Mouse (Mus musculus) heart, postnatal 4 days (tissue): ENCODE data around the gene Eml3. TPM values are rescaled to one million over a fixed set of nuclear protein-coding genes. Genes with fewer than 3 reads are reported as not detected.
A peak's percentile ranks its signal among the peaks of the same experiment; 100 is the strongest.

ENCODE experiments used
- DNase-seq: peaks from one replicate; pipeline ENCODE4 v3.0.0; 2021
- total RNA-seq, 2 experiments: library from RNA; stranded (reverse); gene quantifications; 2 replicates each; pipeline ENCODE4 v1.2.3; 2021

Gene Eml3
- total RNA-seq, 2 experiments from 2014 or later: 15.4 to 16.6 TPM

DNA sequence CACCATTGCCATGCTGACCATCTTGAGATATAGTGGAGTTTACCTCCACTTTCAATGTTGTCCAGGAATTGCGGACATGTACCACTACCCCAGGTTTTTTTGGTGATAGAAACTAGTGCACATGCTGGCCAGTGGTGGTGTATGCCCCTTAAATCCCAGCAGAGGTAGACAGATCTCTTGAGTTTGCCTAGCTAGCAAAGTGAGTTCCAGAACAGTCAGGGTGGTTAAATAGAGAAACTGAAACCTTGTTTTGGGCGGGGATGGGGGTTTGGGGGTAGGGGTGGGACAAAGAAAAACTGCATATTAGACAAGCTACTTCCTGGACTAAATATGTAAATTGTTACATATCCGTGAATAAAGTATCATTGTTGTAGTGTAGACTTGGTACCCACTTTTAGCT is 10.4 kb upstream of the Eml3 start:
- DNase-seq: no peak

DNA sequence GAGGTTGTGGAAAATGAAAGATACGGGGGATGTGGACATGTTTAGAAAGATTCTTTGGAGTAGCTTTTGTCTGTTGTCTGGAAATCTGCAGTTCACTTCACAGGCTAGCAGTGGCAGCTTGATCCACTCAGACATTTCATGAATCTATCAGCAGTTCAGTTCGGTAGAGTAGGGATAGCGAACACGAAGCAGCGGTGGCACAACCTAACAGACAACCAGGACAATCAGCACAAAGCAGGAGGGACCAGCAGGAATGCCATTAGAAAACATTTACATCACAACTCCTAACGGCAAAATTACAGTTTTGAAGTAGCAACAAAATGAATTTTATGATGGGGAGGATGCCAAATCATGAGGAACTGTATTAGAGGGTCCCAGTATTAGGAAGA is 9.7 kb upstream of the Eml3 start:
- DNase-seq: no peak

DNA sequence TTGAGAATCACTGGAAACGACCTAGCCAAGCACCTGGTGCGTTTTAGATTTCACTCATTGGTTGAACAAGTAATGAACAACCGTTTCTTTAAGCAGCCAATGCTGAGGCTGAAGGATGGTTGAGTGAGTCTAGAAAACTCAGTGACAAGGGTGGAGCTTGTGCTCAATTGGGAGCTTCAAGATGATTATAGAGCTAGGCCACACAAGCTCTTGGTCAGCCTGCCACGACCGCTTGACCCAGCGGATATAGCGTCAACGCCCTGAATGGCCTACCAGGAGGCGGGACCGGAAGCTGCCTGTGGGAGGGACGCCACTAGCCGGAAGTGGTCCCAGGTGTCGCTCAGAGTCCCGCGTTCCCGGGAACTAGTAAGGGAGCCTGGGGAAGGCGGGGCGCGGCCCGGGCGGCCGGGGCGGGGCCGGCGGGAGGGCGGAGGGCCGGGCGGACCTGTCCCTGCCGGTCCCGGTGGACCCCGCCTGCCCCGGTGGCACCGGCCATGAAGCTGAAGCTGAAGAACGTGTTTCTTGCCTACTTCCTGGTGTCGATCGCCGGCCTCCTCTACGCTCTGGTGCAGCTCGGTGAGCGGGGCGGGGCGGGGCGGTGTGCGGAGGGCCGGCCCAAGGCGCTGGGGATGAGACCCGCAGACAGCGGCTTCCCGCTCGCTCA is 9.1 kb upstream of the Eml3 start, which contains the start of gene B3gat3:
Gene B3gat3 (plus strand): TSS at position 302 of the 664 bp plus-strand sequence.
- peak; percentile 97 for DNase-seq

DNA sequence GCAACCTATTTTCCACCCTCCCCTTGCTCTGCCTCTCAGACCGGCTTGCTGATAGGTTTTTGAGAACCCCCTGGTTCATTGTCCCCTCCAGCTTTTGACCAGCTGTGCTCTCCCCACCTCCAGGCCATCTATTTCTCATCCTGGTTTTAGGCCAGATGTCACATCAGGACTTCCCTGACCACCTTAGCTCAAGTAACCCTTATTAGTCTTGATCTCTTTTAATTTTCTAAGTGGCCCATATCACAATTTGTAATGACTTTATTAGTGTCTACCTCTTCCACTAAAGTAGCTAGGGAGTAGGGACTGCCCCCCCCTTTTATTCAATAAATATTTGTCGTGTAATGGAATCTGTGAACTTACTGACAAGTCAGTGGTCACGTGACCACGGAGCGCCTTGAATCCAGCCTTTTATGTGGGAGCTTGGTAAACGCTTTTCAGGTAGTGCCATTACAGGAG is 8.5 kb upstream of the Eml3 start:
- no peak for DNase-seq

DNA sequence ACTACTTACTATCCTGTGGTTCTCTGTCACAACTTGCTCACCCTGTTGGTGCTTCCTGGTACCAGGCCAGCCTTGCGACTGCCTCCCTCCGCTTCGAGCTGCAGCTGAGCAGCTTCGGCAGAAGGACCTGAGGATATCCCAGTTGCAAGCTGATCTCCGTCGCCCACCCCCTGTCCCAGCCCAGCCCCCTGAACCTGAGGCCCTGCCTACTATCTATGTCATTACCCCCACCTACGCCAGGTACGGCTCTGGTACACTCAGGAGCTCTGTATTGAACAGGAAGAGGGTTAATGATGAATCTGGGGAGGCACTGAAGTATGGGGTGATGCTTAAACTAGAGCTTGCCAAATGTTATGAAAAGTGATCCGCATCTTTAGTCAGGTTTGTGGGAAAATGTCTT is 7.6 kb upstream of the Eml3 start:
- DNase-seq: no peak

DNA sequence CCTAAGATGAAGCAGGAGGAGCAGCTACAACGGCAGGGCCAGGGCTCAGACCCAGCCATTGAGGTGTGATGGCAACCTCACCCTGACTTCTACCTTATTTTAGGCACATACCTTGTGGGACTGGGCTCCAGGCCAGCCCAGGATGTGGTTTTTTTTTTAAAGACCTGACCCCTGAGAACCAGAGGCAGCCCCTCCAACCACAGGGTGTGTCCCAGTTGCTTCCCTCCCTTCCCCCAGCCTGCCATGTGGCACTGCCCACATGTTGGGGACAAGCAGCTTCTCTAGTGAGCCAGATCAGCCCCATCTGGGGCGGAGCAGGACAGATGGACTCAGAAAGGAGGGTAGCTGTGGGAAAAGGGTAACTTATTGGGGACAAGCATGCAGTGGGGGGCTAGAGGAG is 2.6 kb upstream of the Eml3 start:
- DNase-seq: no peak

DNA sequence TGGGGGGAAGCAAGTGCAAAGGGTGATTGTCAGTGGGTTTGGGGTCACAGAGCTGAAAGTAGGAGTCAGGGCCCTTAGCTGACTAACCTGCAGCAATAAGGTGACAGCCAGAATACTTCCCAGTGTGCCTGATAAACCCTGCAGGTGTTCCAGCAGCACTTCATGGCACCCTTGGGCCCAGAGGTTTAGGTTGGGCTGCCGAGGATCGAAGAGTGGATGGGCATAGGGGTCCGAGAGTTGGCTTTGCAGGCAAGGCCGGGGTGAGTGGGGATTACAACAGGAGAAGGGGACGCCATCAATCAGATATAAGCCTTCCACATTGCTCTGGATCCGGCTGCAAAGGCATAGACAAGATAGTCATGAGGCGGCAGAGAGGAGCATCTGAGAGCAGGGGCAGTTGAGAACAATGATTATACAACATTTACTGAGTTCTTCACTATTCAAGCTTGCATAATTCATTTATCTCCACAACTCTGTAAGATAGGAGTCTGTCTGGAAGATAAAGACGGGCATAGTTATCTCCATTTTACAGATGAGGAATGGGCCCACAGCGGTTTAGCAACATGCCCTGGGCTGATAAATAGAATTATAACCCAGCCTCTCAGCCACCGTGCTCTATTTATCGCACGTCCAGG is 1.3 kb upstream of the Eml3 start:
- no peak for DNase-seq

DNA sequence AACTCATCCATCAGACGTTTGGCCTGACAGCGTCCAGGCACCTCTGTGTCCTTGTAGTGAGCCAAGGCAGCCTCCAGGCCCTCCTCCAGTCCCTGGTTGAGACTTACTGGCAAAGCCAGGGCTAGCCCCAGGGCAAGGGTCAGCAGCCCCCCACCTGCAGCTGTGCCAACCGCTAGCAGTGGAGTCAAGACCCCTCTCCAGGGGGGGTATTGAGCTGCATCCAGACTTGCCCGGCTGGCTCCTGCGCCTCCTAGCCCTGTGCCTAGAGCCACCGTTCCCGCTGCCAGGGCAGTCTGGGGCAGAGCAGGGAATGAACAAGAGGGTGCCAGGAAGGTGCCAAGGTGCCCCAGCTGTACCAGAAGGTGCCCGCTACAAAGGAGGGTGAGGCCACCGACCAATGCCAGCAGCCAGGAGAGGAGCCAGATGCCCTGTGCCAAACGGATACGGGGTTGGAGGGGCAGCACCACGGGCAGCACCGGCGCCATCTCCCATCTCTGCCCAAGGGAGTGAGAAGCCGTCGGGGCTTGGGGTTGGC is 596 bp upstream of the Eml3 start:
- DNase-seq: no peak

DNA sequence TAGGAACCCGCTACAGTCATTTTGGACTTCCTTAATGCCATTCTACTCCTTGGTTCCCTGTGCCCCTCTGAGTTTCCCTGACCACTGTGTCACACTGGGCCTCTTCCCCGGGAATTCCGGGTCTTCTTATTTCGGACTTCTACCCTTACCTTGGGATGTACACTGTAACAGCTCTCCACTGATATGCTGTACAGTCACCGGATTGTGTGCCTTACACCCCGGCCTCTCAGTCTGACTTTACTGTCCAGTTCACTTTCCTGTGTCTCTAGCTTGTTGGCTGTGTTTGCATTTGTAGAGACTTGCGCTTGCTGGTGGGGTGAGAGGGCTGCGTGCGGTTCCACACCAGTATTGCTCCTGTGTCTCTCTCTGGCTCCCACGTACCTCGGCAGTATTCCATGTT is 765 bp downstream of the Eml3 start:
- DNase-seq: no peak

DNA sequence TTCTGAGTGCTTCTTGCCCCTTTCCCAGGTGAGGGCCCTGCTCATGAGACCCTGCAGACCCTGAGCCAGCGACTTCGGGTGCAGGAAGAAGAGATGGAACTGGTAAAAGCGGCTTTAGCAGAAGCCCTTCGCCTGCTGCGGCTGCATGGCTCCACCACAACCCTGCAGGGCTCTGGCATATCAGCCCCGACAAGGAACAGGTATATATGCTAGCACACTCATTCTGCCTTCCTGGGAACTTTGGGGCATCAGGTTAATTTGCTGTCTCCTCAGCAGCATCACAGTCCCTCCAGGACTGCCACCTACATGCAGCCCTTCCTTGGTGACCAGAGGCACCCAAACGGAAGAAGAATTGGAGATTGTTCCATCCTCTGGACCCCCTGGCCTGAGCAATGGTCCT is 1.4 kb downstream of the Eml3 start:
- no peak for DNase-seq

DNA sequence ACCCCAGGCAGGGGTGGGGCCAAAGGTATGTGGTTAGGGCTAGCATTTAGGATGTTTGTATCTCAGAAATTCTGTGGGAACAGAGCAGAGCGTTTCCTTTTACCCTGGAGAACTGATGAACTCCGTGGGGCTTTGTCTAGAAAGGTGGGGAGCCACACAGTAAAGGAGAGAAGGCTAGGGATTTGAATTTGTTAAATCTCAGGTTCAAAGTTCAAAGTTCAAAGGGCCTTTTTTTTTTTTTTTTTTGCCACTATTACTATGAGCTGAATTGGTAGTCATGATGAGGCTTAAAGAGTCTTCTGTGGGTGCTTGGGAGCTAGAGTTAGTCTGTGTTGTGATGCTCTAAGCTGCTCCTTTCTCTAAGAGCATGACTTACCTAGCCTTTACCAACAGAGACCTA is 7.4 kb downstream of the Eml3 start:
- no peak for DNase-seq

DNA sequence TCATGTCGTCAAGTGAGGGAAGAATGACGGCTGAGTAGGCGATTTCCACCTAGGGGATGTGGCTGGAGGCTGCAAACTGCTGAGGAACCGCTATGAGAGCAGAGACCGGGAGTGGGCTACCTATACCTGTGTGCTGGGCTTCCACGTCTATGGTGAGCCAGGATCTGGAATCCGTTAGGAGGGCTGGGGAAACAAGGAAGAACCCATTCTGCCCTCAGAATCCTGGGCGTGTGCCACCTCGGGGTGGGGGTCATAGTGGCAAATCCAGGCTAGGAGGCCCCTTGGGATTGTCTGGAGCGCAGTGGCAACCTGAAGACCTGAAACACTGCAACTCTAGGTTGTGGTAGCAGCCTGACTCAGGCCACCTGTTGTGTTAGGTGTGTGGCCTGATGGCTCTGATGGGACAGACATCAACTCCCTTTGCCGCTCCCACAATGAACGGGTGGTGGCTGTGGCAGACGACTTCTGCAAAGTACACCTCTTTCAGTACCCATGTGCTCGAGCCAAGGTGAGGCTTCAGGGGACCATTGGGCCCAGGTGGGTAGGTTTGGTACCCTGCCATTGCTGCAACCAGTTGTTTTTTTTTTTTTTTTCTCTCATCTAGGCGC is 11.3 kb downstream of the Eml3 start:
- DNase-seq: no peak

DNA sequence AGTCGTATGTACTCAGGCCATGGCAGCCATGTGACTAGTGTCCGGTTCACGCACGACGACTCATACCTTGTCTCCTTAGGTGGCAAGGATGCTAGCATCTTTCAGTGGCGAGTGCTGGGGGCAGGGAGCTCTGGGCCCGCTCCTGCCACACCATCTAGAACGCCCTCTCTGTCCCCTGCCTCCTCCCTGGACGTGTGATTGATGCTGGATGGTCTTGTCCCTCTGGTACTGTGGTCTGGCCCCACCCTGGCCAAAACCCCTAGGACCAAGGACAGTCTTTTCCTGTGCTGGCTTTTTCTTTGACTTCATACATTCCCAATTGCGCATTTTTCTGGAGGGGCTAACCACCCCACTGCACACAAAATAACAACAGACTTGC is 11.8 kb downstream of the Eml3 start:
- DNase-seq: no peak

DNA sequence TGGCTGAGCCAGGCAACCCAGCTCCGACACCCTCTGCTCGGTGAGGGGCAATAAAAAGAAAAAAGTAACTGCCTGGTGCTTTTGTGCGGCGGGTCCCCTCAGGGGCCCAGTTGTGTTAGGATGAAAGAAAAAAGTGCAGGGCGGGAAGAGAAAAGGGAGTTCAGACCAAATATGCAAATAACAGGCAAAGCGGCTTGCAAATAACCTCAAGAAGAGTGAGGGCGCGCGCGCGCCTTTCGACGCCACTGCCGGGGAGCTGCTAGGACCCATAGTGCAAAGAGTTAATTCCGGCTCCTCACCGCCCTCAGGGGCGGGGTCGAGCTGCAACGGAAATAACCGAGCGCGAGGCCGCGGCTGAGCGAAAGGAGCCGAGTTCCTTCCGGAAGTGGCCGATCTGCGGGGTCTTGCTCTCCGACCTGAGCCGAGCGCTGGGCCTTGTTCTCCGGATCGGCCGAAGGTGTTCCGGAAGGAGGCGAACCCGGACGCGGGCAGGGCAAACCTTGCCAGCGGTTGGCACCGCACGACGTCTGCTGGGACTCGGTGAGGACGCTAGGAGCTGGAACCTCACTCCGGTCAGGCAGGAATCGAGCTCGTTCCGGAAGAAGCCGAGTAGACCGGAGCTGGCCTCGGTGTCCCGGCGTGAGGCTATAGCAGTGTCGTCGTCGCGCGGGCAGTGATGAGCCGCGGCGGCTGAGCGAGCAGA is 12.3 kb downstream of the Eml3 start, which contains the start of gene Mta2:
Gene Mta2 (plus strand): TSS at position 361 of the 703 bp plus-strand sequence.
- DNase-seq: peak; percentile 97

DNA sequence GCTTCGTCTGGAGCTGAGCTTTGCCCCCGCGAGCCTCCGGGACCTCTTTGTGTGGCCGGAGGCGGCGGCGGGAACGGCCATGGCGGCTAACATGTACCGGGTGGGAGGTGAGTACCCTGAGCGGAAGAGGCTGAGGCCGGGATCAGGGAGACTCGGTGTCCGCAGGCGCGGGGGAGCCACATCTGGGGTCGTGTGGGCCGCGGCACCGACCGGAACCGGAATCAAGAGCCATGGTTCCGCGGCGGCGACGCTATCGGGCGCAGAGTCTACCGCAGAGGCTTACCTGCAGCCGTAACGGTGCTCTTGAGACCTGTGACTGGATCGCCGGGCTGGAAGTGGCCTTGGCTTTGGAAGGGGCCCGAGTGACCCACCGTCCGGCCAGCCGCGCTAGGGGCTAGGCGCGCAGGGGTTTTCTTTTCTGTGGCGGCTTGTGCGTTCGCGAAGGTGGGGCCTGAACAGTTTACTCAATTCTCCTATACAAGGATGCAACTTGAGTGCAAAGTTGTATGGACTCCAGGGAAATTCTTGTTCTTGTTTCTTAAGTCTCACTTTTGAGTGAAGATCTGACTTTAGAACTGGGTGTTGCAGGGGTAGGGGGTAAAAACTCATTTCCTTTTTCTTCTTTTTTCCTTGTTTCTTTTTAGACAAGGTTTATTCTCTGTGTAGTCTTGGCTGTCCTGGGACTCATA is 13.1 kb downstream of the Eml3 start:
- peak; percentile 62 for DNase-seq

DNA sequence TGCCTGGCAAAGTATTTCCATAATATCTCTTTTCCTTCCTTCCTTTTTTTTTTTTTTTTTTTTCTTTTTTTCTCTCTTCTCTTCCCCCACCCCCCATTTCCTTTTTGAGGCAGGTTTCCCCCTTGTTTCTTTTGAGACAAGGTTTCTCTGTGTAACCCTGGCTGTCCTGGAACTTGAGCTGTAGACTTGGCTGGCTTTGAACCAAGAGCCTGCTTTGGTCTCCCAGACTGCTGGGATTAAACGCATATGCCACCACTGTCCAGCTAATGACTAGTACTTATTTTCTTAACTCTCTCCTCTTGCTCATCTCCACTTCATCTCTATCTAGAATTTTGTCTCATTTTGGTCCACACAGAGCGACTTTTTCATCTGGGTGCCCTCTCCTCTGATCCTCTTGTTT is 13.7 kb downstream of the Eml3 start:
- DNase-seq: no peak

DNA sequence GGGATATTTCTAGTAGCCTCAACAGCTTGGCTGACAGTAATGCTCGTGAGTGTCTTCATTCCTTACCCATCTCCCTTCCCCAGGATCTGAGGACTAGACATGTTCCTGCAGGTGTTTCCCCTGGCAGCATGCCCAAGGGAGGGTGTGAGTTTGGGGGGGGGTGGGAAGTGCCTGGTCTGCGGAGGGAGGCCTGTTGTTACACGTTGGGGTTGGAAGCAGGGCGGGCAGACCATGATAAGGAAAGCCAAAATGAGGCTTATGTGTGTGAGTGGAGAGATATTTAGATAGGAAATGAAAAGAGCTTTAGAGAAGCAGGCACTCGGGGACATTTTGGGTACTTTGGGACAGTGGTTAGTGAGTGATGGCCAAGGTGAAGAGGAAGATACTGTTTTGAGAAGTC is 14.7 kb downstream of the Eml3 start:
- no peak for DNase-seq

DNA sequence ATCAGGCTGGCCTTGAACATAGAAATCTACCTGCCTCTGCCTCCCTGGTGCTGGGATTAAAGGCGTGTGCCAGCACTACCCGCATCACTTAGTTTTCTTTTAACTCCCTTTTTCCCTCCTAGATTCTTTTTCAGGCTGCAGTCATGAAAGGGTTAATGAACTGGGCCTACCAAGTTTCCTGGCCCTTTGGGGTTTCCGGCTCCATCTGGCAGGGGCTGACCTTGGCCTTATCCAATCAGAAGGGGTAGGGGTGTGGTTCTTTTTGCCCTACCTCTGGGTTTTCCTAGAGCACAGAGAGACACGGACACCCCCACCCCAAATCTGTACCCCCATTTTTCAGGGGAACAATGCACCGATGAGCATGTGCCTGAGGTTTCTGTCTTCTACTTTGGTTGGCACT is 15.4 kb downstream of the Eml3 start:
- DNase-seq: peak; percentile 88

DNA sequence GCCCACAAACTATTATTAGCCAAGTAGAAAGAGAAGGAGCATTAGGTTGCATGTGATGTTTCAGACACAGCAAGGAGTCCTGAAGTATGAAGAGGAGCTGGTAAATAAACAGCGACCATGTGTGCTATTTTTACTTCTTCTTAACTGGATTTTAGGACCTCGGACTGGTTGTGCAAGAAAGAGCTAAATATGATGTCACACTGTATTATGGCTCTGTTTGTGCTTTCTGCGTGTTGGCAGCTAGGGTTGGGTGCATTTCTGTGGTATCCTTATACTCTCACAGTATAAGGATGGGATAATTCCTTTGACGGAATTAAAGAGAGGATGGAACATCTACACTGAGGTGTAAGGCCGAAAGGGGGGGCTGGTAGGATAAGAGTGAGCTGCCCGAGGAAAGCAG is 15.9 kb downstream of the Eml3 start:
- DNase-seq: no peak

DNA sequence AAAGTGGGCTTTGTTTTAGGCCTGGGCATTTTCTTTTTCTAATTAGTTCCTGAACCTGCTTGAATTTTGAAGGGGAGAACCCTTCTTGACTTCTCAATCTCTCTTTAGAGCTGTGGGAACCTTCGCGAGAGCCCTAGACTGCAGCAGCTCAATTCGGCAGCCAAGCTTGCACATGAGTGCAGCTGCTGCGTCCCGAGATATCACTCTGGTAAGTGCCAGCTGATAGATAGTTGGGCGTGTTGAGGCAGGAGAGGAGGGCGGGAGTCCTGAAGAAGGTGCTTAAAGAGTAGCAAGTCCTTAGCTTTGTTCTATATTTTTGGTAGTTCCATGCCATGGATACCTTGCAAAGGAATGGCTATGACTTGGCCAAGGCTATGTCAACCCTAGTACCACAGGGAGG is 17.6 kb downstream of the Eml3 start:
- DNase-seq: no peak

DNA sequence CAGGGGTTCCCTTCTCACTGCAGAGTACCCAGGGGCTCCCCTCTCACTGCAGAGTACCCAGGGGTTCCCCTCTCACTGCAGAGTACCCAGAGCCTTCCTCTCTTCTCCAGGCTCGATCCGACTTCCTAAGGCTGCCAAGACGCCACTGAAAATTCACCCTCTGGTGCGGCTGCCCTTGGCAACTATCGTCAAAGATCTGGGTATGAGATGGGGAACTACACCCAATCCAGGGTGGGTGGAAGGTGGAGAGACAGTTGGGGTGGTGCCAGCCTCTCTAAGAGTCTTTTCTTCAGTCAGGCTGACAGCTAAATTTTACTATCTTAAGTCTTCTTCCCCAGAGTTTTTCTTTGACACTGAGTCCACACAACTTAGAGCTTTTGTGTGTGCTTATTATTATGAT is 20.8 kb downstream of the Eml3 start:
- DNase-seq: no peak

DNA sequence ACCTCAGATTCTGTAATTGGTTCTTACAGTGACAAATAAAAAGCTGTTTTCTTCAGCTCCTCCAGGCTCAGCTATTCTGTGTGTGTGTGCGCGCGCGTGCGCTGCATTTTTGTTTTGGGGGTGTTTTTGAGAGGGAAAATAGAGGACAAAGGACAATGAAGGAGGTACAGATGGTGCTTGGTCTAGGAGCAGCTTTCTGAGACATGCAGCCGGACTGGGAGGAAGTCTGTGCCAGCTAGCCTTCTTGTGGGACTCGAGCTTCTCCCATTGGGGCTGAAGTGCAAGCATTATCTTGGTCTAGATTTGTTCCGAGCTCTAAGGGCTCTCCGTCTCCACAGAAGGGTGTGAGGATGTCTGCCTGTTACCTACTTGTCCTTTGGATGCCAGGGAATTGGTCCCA is 22.9 kb downstream of the Eml3 start:
- DNase-seq: no peak
